Mouse (Mus musculus): Measurements from ENCODE around the gene Me3.

DNA sequence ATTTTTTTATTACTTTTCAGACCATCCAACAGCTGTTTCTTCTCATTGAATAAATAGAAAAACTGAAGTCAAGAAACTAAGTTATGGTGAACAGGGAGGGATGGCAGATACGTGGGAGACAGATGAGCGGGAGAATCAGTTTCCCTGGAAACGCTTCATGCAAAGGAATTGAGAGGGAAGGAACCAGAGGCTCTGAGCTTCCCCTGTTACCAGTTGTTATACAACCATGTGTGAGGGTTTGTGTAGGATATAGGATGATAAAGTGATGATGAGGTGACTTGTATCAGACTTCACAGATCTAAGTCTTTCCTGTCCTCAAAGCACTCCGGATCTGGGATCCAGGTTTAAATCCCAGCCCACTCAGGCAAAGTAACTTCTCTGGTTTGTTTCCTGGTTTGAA, 3.2 kb upstream of the Me3 start:
- TF ChIP-seq CTCF (IDR thresholded peaks at IDR 0.05; ENCODE audit: extremely low read depth, insufficient read depth, insufficient read length, insufficient replicate concordance) (no peak), POLR2A (IDR thresholded peaks at IDR 0.05; ENCODE audit: low read depth, low read length) (no peak)
